Mouse (Mus musculus) bone marrow, adult 2 months (tissue): ENCODE measurements around the gene Eif4e3. TPM values are rescaled to one million over a fixed set of nuclear protein-coding genes. Genes with fewer than 3 reads are reported as not detected.

ENCODE experiments used
- H3K27ac ChIP-seq: fragments of 200-500 bp; 2 replicates; pipeline ENCODE4 v1.5.1; 2012; ENCODE audit warnings: low read depth, mild to moderate bottlenecking, control low read depth, inconsistent platforms, low read length; ENCODE audit not compliant: control insufficient read depth, poor library complexity, insufficient read depth
- H3K4me1 ChIP-seq: fragments of 200-500 bp; 2 replicates; pipeline ENCODE4 v1.6.1; 2011; ENCODE audit warnings: low read length; ENCODE audit not compliant: control insufficient read depth, insufficient read depth
- H3K4me3 ChIP-seq: fragments of 200-500 bp; replicated peaks from 2 replicates; pipeline ENCODE3; 2011; ENCODE audit warnings: mild to moderate bottlenecking, low read depth, low read length, control low read depth; ENCODE audit not compliant: control insufficient read depth
- CTCF ChIP-seq: fragments of 200-500 bp; IDR thresholded peaks from 2 replicates; pipeline ENCODE4 v1.5.1; 2011; ENCODE audit warnings: low read length, control low read depth; ENCODE audit not compliant: control insufficient read depth, insufficient read depth
- POLR2A ChIP-seq: fragments of 200-500 bp; IDR thresholded peaks from 2 replicates; pipeline ENCODE4 v1.6.1; 2011; ENCODE audit warnings: low read depth, mild to moderate bottlenecking, control low read depth, low read length, borderline replicate concordance; ENCODE audit not compliant: control insufficient read depth
- WGBS: fragments of 180-500 bp; shearing (Covaris S2); methylation state at CpG from one replicate; pipeline ENCODE4 v1.1.7; 2018; 5-methylcytosine and 5-hydroxymethylcytosine counted together
- polyA plus RNA-seq: library from polyadenylated mRNA; stranded (reverse); fragments of >200 nt; gene quantifications from 2 replicates; pipeline ENCODE4 v1.2.4, GENCODE M21; 2011; ENCODE audit warnings: low replicate concordance; ENCODE audit not compliant: missing spikeins, insufficient read depth, insufficient read length

Eif4e3 gene
- polyA plus RNA-seq, 1 experiment: 7.2 TPM

DNA sequence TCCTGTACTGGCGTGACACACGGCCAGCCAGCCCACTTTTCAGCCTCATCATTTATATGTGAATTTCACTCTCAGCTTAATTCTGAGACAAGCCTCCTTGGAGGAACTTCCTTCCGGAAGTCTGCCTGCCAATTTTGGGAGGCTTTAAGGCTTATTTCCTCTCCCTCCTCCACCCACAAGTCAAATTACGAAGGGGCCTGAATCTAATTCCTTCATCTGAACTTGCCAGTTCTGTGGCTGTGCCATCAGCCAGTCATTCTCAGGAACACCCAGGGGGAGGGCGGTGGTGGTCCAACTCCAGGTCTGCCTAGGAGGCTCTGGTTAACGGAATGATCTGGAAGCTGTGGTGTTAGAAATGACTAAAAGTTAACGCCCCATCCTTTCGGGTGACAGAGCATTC, 65.7 kb downstream of the Eif4e3 start:
- H3K27ac ChIP-seq: no peak overlapping the region
- TF ChIP-seq POLR2A (no peak), CTCF (no peak)
- 45% methylated on average over 8 of the region's 8 CpGs for WGBS

DNA sequence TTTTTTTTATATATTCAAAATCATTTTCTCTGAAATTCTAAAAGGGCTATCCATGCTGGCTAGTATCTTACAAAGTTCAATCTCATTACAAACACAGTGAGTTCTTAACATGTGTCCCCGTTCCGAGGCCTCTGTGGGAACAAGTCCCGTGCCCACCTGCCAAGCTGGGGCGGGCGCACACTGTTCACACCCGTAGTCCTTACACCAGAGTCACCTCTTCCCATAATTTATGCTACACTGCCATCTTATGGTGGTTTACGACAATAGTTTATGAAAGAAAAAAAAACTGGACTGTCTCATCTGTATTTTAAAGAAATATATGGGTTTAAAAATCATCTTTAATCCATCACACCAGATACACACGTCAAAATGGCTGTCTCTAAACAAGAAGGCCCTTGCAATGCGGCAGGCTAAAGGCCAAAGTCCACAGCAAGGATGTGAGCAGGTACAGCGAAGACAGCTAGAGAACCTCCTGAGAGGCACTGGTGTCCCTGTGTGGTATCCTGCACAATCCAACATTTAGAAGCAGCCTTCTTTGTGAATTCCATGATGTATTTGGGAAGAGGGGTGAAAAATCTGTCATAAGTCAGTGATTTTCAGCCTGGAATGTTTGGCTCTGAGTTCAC, 66.3 kb downstream of the Eif4e3 start:
- no peak overlapping the region for H3K27ac ChIP-seq
- no peaks in the 10 kb centered on the region for H3K4me1 ChIP-seq
- H3K4me3 ChIP-seq: no peak overlapping the region
- TF ChIP-seq CTCF (peak; percentile 33; the same call in 1 of the 2 replicates), POLR2A (no peak)
- WGBS: 19% methylated on average over 10 of the region's 10 CpGs

More for the DNA sequence above, 65.7 kb downstream of the Eif4e3 start:
- H3K4me3 ChIP-seq: no peak overlapping the region
- H3K4me1 ChIP-seq: no peaks in the 10 kb centered on the region

DNA sequence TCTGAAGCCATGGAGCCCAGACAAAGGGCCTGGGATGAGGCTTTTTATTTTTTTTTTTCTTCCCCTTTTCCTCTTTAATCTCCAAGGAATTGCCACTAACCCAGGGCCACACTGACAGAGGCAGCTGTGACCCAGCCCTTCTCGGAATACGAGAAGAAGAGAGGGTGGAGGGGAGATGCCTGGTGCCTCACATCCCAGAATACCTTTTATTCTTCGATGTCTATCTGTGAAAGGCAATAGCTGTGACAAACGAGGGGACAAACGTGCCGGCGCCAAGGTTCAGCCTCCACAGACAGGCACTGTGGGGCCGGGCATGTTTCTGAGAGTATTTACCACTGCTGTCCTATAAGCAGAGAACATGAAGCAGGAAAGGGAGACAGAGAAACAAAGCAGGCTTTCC, 66.9 kb downstream of the Eif4e3 start:
- WGBS: 67% methylated on average over 8 of the region's 8 CpGs
- TF ChIP-seq CTCF: no peak

DNA sequence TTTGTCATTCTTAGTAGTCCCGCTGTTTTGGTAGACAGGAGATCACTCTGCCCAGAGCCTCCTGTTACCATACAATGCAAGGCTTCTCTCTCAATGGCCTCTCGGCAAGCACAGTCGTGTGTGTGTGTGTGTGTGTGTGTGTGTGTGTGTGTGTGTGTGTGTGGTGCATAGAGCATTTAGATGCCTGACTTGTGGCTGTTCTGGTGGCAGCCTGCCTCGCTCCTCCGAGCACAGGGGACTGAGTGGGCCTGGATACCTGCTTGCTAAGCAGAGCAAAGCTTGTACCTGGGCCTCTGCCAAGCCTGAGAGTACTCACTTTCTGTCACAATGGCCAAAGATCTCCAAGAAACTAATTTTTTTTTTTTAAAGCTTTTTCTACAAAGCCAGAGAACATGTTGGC, 67.3 kb downstream of the Eif4e3 start:
- WGBS: 83% methylated on average over 5 of the region's 5 CpGs
- no peak for TF ChIP-seq POLR2A
- no peak for TF ChIP-seq CTCF
- Histone ChIP-seq H3K4me3 (no peak overlapping the region), H3K4me1 (no peaks in the 10 kb centered on the region), H3K27ac (no peak overlapping the region)

More for the DNA sequence above, 66.9 kb downstream of the Eif4e3 start:
- Histone ChIP-seq H3K4me1 (no peaks in the 10 kb centered on the region), H3K4me3 (no peak overlapping the region), H3K27ac (no peak overlapping the region)

DNA sequence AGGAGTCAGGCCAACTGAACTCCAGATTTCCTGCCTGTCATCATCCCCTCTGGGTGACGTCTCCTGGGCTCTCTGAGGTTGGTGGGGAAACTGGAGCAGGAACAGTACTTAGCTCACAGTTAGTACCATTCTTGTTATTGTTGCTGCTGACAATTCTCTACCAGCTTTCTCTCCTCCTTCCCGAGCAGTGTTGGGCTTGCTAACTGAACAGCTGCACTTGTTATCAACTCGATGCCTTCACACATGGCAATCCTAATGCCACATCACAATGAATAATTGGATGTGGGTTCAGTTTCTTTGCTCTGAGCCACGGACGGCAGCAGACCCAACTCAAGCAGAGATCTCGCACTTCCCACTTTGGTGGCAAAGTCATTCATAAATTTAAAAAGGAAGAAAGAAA, 89.5 kb downstream of the Eif4e3 start:
- H3K4me3 ChIP-seq: no peak overlapping the region
- TF ChIP-seq CTCF: no peak
- no peak for TF ChIP-seq POLR2A
- no peaks in the 10 kb centered on the region for H3K4me1 ChIP-seq
- H3K27ac ChIP-seq: no peak overlapping the region
- 38% methylated on average over 6 of the region's 6 CpGs for WGBS

DNA sequence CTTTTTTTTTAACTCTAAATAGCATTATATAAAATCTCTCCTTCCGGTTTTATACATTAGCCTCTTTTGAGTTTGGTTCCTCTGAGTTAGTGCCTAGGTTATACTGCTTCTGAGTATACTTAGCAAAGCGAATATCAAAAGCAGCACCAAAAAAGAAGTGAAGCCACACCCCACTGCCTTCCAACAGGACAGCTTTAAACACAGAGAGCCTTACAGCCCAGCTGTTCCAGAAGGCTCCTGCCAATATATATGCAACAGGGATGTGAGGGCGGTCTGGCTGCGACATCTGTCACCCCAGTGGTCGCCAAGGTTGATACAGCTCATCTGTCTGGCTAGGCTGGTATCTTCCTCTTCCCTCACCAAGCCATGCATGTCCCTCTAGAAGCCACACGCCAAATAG, 90.9 kb downstream of the Eif4e3 start:
- H3K4me1 ChIP-seq: no peaks in the 10 kb centered on the region
- H3K4me3 ChIP-seq: no peak overlapping the region
- WGBS: 77% methylated on average over 6 of the region's 6 CpGs
- no peak overlapping the region for H3K27ac ChIP-seq
- no peak for TF ChIP-seq POLR2A
- no peak for TF ChIP-seq CTCF

Other genes starting within 250 kb of the Eif4e3 start
- 46.2 and 93.7 TPM in 2 replicates for gene Foxp1, start 144.1 kb downstream of the Eif4e3 start, polyA plus RNA-seq
- gene Gm20696, start within 50 bp of the Eif4e3 start, polyA plus RNA-seq: 3.5 and 5.7 TPM in 2 replicates
- gene Gpr27, start 25.9 kb upstream of the Eif4e3 start, polyA plus RNA-seq: 1.3 and 1.7 TPM in 2 replicates
- 2.2 TPM in 1 of 2 replicates, not detected in the other for gene Prok2, start 59.6 kb upstream of the Eif4e3 start, polyA plus RNA-seq